Mouse (Mus musculus) liver, embryonic 15.5 days (tissue): ENCODE measurements around the gene Safb2. TPM values are rescaled to one million over a fixed set of nuclear protein-coding genes. Genes with fewer than 3 reads are reported as not detected.

ENCODE experiments used
- ATAC-seq: fragments of 200-750 bp; cut with Nextera tagmentation; 2 replicates; pipeline ENCODE4 v1.8.0; 2017; ENCODE audit warnings: moderate number of reproducible peaks, mild to moderate bottlenecking, moderate library complexity; ENCODE audit not compliant: insufficient read depth
- H3K27ac ChIP-seq: fragments of 300-500 bp; sonication (generic); replicated peaks from 2 replicates; pipeline ENCODE4 v1.5.1; 2015; ENCODE audit warnings: mild to moderate bottlenecking, inconsistent platforms
- H3K27me3 ChIP-seq: fragments of 300-500 bp; sonication (generic); 2 replicates; pipeline ENCODE4 v1.6.1; 2015; ENCODE audit warnings: mild to moderate bottlenecking, inconsistent platforms
- H3K36me3 ChIP-seq: fragments of 300-500 bp; sonication (generic); replicated peaks from 2 replicates; pipeline ENCODE4 v1.6.1; 2015; ENCODE audit warnings: moderate library complexity, mild to moderate bottlenecking, inconsistent platforms
- H3K4me1 ChIP-seq: fragments of 300-500 bp; sonication (generic); replicated peaks from 2 replicates; pipeline ENCODE4 v1.6.1; 2015; ENCODE audit warnings: inconsistent platforms
- H3K4me2 ChIP-seq: fragments of 300-500 bp; sonication (generic); 2 replicates; pipeline ENCODE4 v1.6.1; 2015; ENCODE audit warnings: moderate library complexity, mild to moderate bottlenecking, inconsistent platforms
- H3K4me3 ChIP-seq: fragments of 300-500 bp; sonication (generic); replicated peaks from 2 replicates; pipeline ENCODE4 v1.5.1; 2015; ENCODE audit warnings: mild to moderate bottlenecking, inconsistent platforms
- H3K9ac ChIP-seq: fragments of 300-500 bp; sonication (generic); 2 replicates; pipeline ENCODE4 v1.6.1; 2015; ENCODE audit warnings: moderate library complexity, mild to moderate bottlenecking, inconsistent platforms
- H3K9me3 ChIP-seq: fragments of 300-500 bp; sonication (generic); replicated peaks from 2 replicates; pipeline ENCODE4 v1.6.1; 2016; ENCODE audit warnings: inconsistent platforms
- WGBS: fragments of 180-500 bp; shearing (Covaris S2); methylation state at CpG from one replicate; pipeline ENCODE4 v1.1.7; 2015; ENCODE audit warnings: mixed read lengths; ENCODE audit not compliant: insufficient replicate concordance; 5-methylcytosine and 5-hydroxymethylcytosine counted together
- polyA plus RNA-seq: library from polyadenylated mRNA; unstranded; fragments of >200 nt; fragmentation: Nextera tagmentation; extraction: Ambion mirVana; gene quantifications from 2 replicates; pipeline ENCODE4 v1.2.1, GENCODE M21; 2015

Safb2 gene
- polyA plus RNA-seq, 1 experiment from 2014 or later, result 31.2 TPM

DNA sequence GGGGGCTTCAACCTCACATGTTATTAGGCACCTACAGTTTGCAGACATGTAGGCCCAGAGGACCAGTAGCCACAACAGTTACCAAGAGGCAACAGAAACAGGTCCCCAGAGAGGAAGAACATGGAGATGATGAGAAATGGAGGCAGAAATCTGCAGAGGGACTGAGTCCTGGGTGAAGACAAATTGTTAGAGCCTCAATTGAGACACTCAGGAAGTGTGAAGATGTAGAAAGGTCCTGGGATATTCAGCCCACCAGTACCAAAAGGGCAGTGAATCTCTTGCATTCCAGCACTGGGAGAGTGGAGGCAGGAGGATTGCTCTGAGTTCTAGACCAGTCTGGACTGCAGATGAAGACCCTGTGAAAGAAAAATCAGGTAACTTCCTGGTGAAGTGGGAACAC is 70.1 kb downstream of the Safb2 start:
- ATAC-seq, result no peak
- no peaks in the 10 kb centered on the region for H3K9me3 ChIP-seq
- H3K36me3 ChIP-seq, result no peaks in the 10 kb centered on the region
- no peak overlapping the region for H3K9ac ChIP-seq
- peaks cover 14% of the 10 kb centered on the region; the same call in 1 of the 2 replicates for H3K4me1 ChIP-seq
- H3K27ac ChIP-seq, result no peak overlapping the region
- H3K4me3 ChIP-seq, result no peak overlapping the region
- peaks cover 77% of the 10 kb centered on the region for H3K27me3 ChIP-seq
- H3K4me2 ChIP-seq, result no peak overlapping the region

DNA sequence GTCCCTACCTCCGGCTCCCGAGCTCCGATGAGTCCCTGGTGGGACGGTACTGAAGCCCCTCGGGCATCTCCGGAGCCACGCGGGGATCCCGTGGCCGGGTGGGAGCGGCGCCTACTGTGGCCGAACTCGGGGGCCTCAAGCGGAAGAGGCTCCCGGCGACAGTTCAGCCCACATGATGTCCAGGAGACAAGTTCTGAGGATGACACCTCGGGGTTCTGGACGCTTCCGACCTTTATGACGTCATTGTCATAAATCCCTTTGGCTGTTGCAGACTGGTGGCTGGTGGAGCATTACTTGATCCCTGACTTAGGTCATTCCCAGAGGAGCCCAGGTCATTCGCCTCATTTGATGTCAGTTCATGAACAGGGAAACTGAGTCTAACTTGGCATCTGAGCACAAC is 72.1 kb downstream of the Safb2 start, which contains the start of gene Znrf4:
Znrf4 (minus strand) TSS at position 122 of the 400 bp plus-strand sequence.
- peak within 1 kb of the TSS; percentile 35 for H3K4me2 ChIP-seq
- 55% methylated on average over 22 of the region's 22 CpGs for WGBS
- no peak within 1 kb of the TSS for H3K27ac ChIP-seq
- peak within 1 kb of the TSS; percentile 18; the same call in 1 of the 2 replicates for H3K4me3 ChIP-seq
- ATAC-seq, result no peak
- peaks cover 92% of the 10 kb centered on the region for H3K27me3 ChIP-seq
- H3K9me3 ChIP-seq, result no peaks in the 10 kb centered on the region
- H3K9ac ChIP-seq, result no peak within 1 kb of the TSS
- no peaks in the 10 kb centered on the region for H3K36me3 ChIP-seq
- H3K4me1 ChIP-seq, result peaks cover 20% of the 10 kb centered on the region

DNA sequence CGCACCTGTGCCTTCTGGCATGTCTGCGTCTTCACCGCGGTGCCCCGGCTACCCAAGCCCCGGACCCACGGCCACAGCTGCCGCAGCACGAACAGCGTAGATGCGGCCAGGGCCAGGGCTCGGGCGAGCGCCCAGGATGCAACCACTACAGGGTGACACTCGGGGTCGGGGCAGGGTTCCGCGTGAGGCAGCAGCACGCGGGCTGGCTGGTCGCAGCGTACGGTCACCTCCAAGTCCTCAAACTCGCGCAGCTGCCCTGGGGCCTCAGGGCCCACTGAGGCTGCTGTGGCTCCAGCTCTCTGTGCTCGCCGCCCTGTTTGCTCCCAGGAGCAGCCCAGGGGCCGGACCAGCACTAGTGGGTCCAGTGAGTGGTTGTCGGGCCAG is 72.7 kb downstream of the Safb2 start:
- H3K9ac ChIP-seq, result no peak overlapping the region
- H3K27ac ChIP-seq, result no peak overlapping the region
- H3K27me3 ChIP-seq, result peaks cover 86% of the 10 kb centered on the region
- peak overlapping the region; percentile 35 for H3K4me2 ChIP-seq
- 27% methylated on average over 29 of the region's 29 CpGs for WGBS
- H3K4me3 ChIP-seq, result no peak overlapping the region
- H3K9me3 ChIP-seq, result no peaks in the 10 kb centered on the region
- no peaks in the 10 kb centered on the region for H3K36me3 ChIP-seq
- peaks cover 26% of the 10 kb centered on the region for H3K4me1 ChIP-seq
- ATAC-seq, result no peak

DNA sequence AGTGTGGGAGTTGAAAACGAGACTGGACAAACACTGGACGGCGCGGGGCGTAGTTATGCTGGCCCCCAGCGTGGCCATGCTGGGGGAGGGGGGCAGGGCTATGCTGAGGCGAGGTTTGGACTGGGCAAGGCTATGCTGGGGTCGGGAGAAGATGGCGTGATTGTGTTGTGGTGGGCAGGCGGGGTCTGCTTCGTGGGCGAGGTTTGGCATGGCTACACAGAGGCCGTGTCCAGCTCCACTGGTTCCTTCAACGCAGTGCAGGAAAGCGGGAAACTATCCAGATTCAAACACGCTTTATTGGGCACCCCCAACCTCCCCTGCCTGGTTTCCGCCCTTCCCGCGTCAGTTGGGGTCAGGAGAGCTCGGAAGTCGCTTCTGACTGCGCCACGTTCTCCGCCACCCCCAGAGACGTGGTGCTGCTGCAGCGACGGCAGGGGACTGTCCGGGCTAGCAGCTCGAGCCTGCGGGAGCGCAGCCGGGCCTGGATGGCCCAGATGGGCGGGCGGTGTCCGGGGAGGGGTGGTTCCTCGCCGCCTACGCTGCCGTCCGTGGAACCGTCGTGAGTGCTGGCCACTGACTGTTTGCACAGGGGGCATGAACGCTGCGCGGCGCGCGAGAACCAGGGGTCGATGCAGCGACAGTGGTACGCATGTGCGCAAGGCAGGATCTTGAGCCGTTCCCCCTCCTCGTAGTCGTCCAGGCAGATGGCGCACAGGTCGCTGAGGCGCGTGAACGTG is 73.2 kb downstream of the Safb2 start:
- Histone ChIP-seq H3K27ac (no peak overlapping the region), H3K4me1 (peaks cover 28% of the 10 kb centered on the region), H3K4me3 (peak overlapping the region; percentile 18; the same call in 1 of the 2 replicates), H3K36me3 (no peaks in the 10 kb centered on the region), H3K4me2 (peak overlapping the region; percentile 35), H3K9ac (no peak overlapping the region), H3K27me3 (peaks cover 80% of the 10 kb centered on the region), H3K9me3 (no peaks in the 10 kb centered on the region)
- 8% methylated on average over 60 of the region's 60 CpGs for WGBS
- ATAC-seq, result no peak

Other genes with a start within 250 kb of the Safb2 start
- 5.5 and 6.1 TPM in 2 replicates for gene Ptprs, start 108.1 kb downstream of the Safb2 start, polyA plus RNA-seq
- not detected in 2 replicates for gene Znrf4, start 72.2 kb downstream of the Safb2 start, polyA plus RNA-seq
- 0.12 and 0.15 TPM in 2 replicates for gene Gm20219, start 30.2 kb downstream of the Safb2 start, polyA plus RNA-seq
- 36.3 and 40.4 TPM in 2 replicates for gene Safb, start 240 bp upstream of the Safb2 start, polyA plus RNA-seq
- 125 and 143 TPM in 2 replicates for gene 2410015M20Rik, start 25.2 kb upstream of the Safb2 start, polyA plus RNA-seq
- 745 and 882 TPM in 2 replicates for gene Rpl36, start 28.8 kb upstream of the Safb2 start, polyA plus RNA-seq
- 36.9 and 44.5 TPM in 2 replicates for gene Lonp1, start 42.3 kb upstream of the Safb2 start, polyA plus RNA-seq
- 0.30 and 0.44 TPM in 2 replicates for gene Catsperd, start 43.6 kb upstream of the Safb2 start, polyA plus RNA-seq
- 40.8 and 42.6 TPM in 2 replicates for gene Ranbp3, start 88.7 kb upstream of the Safb2 start, polyA plus RNA-seq
- 210 and 226 TPM in 2 replicates for gene Ndufa11, start 133.2 kb upstream of the Safb2 start, polyA plus RNA-seq
- 2.4 and 2.6 TPM in 2 replicates for gene Vmac, start 133.4 kb upstream of the Safb2 start, polyA plus RNA-seq
- gene Nrtn, start 172.9 kb upstream of the Safb2 start, polyA plus RNA-seq, result 1.1 and 1.6 TPM in 2 replicates
- 12.5 and 14.4 TPM in 2 replicates for gene Dus3l, start 180.2 kb upstream of the Safb2 start, polyA plus RNA-seq
- gene Prr22, start 185.7 kb upstream of the Safb2 start, polyA plus RNA-seq, result 0.23 and 0.60 TPM in 2 replicates
- 11.9 and 14.6 TPM in 2 replicates for gene Rfx2, start 246.4 kb upstream of the Safb2 start, polyA plus RNA-seq